Mouse (Mus musculus) C2C12 (cell line): ENCODE data around the gene Gm28042.
A peak's percentile ranks its signal among the peaks of the same experiment; 100 is the strongest.

Experiments
- CTCF ChIP-seq: IDR thresholded peaks from one replicate; pipeline ENCODE4 v1.5.1; 2011; ENCODE audit not compliant: control insufficient read depth, insufficient read depth, insufficient read length
- MAX ChIP-seq: IDR thresholded peaks from one replicate; pipeline ENCODE4 v1.6.1; 2011; ENCODE audit warnings: mild to moderate bottlenecking, control low read depth
- USF1 ChIP-seq: IDR thresholded peaks from one replicate; pipeline ENCODE4 v1.6.1; 2011; ENCODE audit warnings: low read depth, mild to moderate bottlenecking, control low read depth, moderate library complexity

DNA sequence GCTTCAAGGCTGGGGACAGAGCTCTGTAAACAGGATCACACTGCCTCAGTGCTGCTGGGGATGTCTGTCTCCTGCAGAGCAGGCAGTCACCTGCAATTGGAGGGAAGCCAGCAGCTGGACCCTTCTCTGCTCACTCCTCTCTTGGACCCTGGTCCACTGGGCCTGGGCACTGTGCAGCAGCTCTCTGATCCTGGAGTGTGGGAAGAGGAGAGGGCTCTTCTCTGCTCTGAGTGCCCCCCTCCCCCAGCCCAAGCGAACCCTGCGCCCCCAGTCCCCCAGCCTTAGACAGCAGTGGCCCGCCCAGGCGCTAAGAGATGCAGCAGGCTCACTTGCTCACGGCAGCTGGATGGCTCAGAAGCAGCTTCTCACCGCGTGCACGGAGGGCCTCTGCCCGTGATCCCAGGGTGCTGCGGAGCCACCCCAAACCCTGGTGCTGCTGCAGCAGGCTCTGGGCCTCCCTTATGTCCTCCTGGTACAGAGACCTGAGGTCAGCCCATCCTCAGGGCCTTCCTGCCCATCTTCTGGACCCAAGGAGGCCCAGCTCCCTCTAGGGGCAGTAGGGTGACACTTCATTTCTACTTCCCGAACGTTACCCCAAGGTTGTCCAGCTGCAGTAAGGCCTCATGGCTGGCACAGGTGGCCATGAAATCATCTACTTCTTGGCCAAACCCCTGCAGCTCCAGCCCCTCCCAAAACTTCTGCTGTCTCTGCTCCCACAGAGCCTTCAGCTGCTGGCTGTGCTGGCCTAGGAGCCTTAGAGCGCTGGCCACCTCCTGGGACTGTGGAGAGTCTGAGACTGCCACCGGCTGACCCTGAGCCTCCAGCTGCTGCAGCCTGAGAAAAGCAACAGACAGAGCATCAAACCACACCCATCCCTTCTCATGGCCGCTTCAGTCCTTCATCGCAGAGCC, 41.5 kb downstream of the Gm28042 start:
- peak; percentile 26 for TF ChIP-seq CTCF
- no peak for TF ChIP-seq MAX
- TF ChIP-seq USF1, result no peak
